Mouse (Mus musculus): ENCODE measurements around the gene Atp2a2. TPM values are rescaled to one million over a fixed set of nuclear protein-coding genes. Genes with fewer than 3 reads are reported as not detected.
A peak's percentile ranks its signal among the peaks of the same experiment; 100 is the strongest.
"Not testable (repeated sequence)": the region's sequence is repeated elsewhere in the genome, so short reads cannot be mapped to it uniquely, and the experiment has no call there.

Gene Atp2a2
- total RNA-seq, 2 experiments from 2014 or later, result 9,386 to 9,784 TPM

GRCm38 (mm10) chr5:122501101-122502076 lies 636 bp downstream of the Atp2a2 start:
- intact Hi-C loops (cut with DNase I), result loop anchor here (2.0 kb wide), 1 partner anchor 45 kb away; no protein-coding TSS in a partner anchor
- DNase-seq, result peak; percentile 76

- intact Hi-C loops (cut with DNase I), result no loop called here
- no peak for DNase-seq
Observed at GRCm38 (mm10) chr5:122500563-122500962, 1.5 kb downstream of the Atp2a2 start.

DNA sequence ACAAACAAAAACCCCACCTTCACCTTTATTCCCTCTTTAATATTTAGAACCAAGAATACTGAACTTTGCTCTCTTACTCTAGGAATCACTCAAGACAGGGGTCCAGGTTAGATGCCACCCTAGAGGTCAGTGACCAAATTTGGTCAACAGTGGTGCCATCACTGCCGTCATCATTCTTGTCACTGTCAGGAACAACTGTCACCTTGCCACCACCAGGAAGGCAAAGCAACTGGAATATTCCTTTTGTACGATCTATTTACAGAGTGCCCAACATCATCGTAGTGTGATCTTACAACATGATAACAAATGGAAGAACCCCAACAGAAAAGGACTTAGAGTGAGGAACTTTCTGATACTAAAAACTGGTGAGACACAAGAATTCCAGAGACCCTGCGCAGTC lies 1.9 kb downstream of the Atp2a2 start:
- intact Hi-C loops (cut with DNase I), result no loop called here
- no peak for DNase-seq

- DNase-seq, result no peak
- intact Hi-C loops (cut with DNase I), result no loop called here
Observed at GRCm38 (mm10) chr5:122498046-122498445, 4.0 kb downstream of the Atp2a2 start.

DNA sequence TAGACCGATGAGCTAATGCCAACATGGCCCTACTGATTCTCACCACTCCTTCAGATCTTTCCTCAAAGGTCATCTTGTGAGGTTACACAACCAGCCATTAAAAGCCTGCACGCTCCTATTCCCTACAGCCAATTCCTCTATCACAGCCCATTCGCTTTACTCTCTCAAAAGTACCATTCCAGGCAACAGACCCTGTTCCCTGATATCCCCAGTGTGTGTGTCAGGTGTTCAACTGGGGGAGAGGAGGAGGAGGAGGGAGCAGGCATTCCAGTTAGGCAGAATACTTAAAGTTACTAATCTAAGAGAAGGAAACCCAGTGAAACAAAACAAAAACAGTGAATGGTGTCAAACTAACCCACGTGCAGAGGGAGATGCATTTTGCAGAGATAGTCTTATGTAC lies 5.0 kb downstream of the Atp2a2 start:
- DNase-seq, result no peak
- intact Hi-C loops (cut with DNase I), result no loop called here

GRCm38 (mm10) chr5:122494449-122494848 lies 7.6 kb downstream of the Atp2a2 start:
- no peak for DNase-seq
- intact Hi-C loops (cut with DNase I), result no loop called here

GRCm38 (mm10) chr5:122493035-122493434 lies 9.0 kb downstream of the Atp2a2 start:
- no peak for DNase-seq
- intact Hi-C loops (cut with DNase I), result no loop called here

DNA sequence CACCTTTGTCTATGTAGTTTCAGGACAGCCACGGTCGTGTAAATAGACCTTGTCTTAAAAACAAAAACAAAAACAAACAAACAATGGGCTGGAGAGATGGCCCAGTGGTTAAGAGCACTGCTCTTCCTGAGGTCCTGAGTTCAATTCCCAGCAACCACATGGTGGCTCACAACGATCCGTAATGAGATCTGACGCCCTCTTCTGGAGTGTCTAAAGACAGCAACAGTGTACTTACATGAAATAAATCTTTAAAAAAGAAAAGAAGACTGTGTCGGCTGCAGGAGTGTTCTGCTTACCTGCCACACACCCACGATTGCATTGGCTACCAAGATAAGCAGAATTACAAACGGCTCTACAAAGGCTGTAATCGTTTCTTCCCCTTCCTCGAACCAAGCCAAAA lies 10.6 kb downstream of the Atp2a2 start:
- intact Hi-C loops (cut with DNase I), result no loop called here
- no peak for DNase-seq

- intact Hi-C loops (cut with DNase I), result no loop called here
Observed at GRCm38 (mm10) chr5:122490148-122490547, 11.9 kb downstream of the Atp2a2 start.

DNA sequence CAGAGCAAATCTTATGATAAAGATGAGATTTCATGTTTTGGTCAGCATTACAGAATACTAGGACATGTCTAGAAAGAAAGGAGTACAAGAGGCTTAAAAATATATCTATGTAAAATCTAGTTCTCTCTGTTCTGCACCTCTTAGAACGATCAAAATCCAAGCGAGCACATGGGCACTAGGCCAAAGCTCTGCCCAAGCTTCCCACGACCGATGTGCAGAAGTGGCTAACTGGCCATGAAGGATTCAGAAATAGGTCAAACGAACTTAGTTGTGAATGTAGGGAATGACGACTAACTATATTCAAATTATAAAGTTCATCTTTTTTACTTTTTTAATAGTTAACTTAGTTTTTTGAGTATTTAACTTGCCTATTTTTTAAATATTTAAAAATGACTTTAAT lies 14.2 kb downstream of the Atp2a2 start:
- DNase-seq, result no peak
- intact Hi-C loops (cut with DNase I), result no loop called here

More at GRCm38 (mm10) chr5:122490148-122490547, 11.9 kb downstream of the Atp2a2 start:
- DNase-seq, result no peak

GRCm38 (mm10) chr5:122486243-122486642 lies 15.8 kb downstream of the Atp2a2 start:
- DNase-seq; intact Hi-C loops (cut with DNase I): not testable (repeated sequence)

GRCm38 (mm10) chr5:122482733-122483391 lies 19.2 kb downstream of the Atp2a2 start:
- DNase-seq, result no peak
- intact Hi-C loops (cut with DNase I), result no loop called here

GRCm38 (mm10) chr5:122481844-122482243 lies 20.2 kb downstream of the Atp2a2 start:
- DNase-seq, result no peak
- intact Hi-C loops (cut with DNase I), result no loop called here

DNA sequence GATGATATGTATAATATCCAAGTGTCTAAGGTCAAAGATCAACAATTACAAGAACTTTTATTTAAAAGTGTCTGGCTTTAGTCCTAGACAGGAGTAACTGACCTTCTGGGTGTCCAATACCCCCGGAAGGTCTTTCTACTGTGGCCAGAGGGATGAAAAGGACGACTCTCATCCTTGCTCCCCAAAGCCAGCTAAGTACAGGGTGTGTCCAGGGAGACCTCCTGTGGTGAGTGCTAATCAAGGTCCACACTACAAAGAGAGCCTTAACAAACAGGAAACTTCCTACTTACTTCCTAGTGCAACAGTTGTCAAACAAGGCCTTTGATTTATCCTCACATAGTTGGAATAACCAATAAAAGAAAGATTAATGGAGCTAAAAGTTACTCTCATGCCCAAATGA lies 22.9 kb downstream of the Atp2a2 start:
- DNase-seq, result no peak
- intact Hi-C loops (cut with DNase I), result loop anchor here (10.0 kb wide), 1 partner anchor 146 kb away; no protein-coding TSS in a partner anchor

DNA sequence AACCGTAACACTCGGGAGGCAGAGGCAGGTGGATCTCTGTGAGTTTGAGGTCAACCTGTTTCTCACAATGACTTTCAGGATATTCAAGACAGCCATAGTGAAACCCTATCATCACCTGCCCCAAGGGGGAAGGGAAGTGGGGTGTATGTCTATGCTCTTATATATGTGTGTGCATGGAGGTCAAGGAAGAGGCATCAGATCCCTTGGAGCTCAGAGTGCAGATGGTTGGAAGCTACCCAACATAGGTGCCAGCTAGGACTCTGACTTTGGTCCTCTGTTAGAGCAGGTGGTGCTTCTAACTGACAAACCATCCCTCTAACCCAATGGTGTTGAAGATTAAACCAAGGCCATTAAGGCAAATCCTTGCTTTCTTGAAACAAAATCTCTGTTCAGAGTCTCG lies 24.5 kb downstream of the Atp2a2 start:
- intact Hi-C loops (cut with DNase I), result loop anchor here (10.0 kb wide), 1 partner anchor 147 kb away; no protein-coding TSS in a partner anchor
- no peak for DNase-seq

DNA sequence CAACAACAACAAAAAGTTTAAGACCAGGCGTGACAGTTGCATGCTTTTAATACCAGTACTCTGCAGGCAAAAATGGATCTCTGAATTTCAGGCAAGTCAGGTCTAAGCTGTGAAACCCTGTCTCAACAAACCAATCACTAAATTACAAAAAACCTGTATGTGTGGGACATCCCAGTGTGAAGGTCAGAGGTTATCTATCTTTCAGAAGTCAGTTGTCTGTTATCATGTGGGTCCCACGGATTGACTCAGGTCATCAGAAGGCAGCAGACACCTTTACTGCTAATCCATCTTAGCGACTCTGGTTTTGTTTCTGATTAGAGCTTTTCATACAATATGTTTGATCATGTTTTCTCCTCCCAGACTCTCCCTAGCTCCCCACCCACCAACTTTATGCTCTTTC lies 25.9 kb downstream of the Atp2a2 start:
- intact Hi-C loops (cut with DNase I), result loop anchor here (10.0 kb wide), 1 partner anchor 149 kb away; no protein-coding TSS in a partner anchor
- DNase-seq, result no peak

DNA sequence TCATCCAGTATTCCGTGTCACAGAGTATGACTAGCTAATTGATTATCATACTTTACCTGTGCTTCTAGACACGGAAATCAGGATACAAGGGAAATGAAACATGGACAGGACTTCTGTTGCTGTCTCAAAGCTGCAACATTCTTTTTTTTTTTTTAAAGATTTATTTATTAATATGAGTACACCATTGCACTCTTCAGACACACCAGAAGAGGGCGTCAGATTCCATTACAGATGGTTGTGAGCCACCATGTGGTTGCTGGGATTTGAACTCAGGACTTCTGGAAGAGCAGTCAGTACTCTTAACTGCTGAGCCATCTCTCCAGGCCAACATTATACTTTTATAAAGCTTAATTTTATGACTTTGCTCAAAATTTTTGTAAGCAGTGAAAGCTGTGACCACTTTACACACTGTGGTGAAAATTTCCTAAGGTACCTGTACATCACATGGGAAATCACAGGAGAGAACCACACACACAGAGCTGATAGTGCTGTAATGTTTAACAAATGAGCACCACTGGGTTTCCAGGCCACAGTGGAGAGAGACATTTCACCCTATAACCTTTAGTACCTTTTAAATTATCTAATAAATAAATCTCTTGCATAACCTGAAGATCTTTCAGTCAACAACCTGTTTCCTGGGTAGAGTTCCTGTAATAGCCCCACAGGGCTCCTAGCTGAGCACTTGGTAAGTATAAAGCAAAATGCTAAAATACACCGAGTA lies 27.2 kb downstream of the Atp2a2 start:
- intact Hi-C loops (cut with DNase I), result loop anchor here (10.0 kb wide), 1 partner anchor 150 kb away; no protein-coding TSS in a partner anchor
- DNase-seq, result no peak

DNA sequence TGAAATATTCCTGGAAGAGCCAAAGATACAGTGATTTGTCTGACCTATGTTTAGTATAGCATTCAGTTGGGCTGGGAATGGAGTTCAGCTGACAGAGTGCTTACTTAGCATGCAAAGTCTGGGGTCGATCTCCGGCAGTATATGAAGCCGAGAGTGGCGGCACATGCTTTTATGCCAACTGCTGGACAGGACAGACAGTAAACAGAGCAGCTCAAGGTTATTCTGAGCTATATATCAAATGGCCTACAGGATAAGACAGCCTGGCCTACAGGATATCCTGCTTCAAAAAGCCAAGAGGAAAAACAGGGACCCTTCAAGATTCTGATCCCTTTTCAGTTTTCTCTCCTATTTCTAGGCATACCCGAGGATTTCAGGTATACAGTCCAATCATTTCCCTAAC lies 30.4 kb downstream of the Atp2a2 start:
- no peak for DNase-seq
- intact Hi-C loops (cut with DNase I), result loop anchor here (10.0 kb wide), 1 partner anchor 153 kb away; no protein-coding TSS in a partner anchor

GRCm38 (mm10) chr5:122461431-122461830 lies 40.6 kb downstream of the Atp2a2 start:
- no peak for DNase-seq
- intact Hi-C loops (cut with DNase I), result no loop called here

- intact Hi-C loops (cut with DNase I), result no loop called here
- no peak for DNase-seq
Observed at GRCm38 (mm10) chr5:122460656-122461055, 41.4 kb downstream of the Atp2a2 start.

- DNase-seq, result no peak
- intact Hi-C loops (cut with DNase I), result no loop called here
Observed at GRCm38 (mm10) chr5:122459335-122459734, 42.7 kb downstream of the Atp2a2 start.

All from heart, postnatal 14 days (tissue).